Mouse (Mus musculus) liver, adult 2 months (tissue): ENCODE data around the gene Sstr4.

Source experiments
- CTCF ChIP-seq: fragments of 200-500 bp; IDR thresholded peaks from 2 replicates; pipeline ENCODE4 v1.5.1; 2011; ENCODE audit warnings: low read depth, low read length, control low read depth
- POLR2A ChIP-seq: fragments of 200-500 bp; IDR thresholded peaks from 2 replicates; pipeline ENCODE4 v1.6.1; 2011; ENCODE audit warnings: low read length, control low read depth; ENCODE audit not compliant: insufficient read depth; ENCODE audit errors: extremely low read depth

DNA sequence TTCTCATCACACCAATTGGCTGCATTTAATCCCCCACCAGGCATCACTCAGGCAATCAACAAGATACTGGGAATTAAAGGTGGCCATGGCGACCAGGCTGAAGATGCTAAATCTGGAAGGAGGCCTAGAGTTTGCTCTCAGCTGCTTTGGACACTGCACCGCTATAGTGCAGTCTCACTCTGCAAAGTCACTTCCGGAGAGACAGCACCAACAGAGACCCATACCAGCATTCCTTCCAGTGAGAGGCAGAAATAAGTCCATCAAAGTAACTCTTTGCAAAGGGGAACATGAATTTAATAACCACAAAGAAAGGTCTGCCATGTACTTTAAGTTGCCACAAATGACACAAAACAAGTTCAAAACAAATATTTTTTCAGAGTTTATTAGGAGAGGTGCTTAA is 41.1 kb downstream of the Sstr4 start:
- no peak for TF ChIP-seq POLR2A
- TF ChIP-seq CTCF, result no peak
